Mouse (Mus musculus) liver, adult 2 months (tissue): Measurements from ENCODE around the gene Chrna9. TPM values are rescaled to one million over a fixed set of nuclear protein-coding genes. Genes with fewer than 3 reads are reported as not detected.

Experiments
- DNase-seq: peaks from one replicate; pipeline ENCODE4 v3.0.0-alpha.2; 2011; ENCODE audit warnings: low read depth, low spot score; ENCODE audit errors: extremely low read depth
- H3K27ac ChIP-seq: fragments of 200-500 bp; replicated peaks from 2 replicates; pipeline ENCODE4 v1.5.1; 2012; ENCODE audit warnings: low read depth, mild to moderate bottlenecking, control low read depth, inconsistent platforms, low read length; ENCODE audit not compliant: insufficient read depth
- H3K27me3 ChIP-seq: fragments of 200-500 bp; 2 replicates; pipeline ENCODE4 v1.6.1; 2012; ENCODE audit warnings: mild to moderate bottlenecking, moderate library complexity, low read length, inconsistent platforms; ENCODE audit not compliant: control insufficient read depth, insufficient read depth
- H3K36me3 ChIP-seq: fragments of 200-500 bp; 2 replicates; pipeline ENCODE4 v1.6.1; 2012; ENCODE audit warnings: low read length, inconsistent platforms; ENCODE audit not compliant: control insufficient read depth, insufficient read depth
- H3K4me1 ChIP-seq: fragments of 200-500 bp; 2 replicates; pipeline ENCODE4 v1.6.1; 2011; ENCODE audit warnings: low read length; ENCODE audit not compliant: control insufficient read depth, insufficient read depth
- H3K4me3 ChIP-seq: fragments of 200-500 bp; 2 replicates; pipeline ENCODE4 v1.5.1; 2011; ENCODE audit warnings: low read depth, mild to moderate bottlenecking, control low read depth, low read length, moderate library complexity; ENCODE audit not compliant: insufficient read depth
- H3K79me2 ChIP-seq: fragments of 200-500 bp; 2 replicates; pipeline ENCODE4 v1.6.1; 2012; ENCODE audit warnings: inconsistent platforms, mild to moderate bottlenecking, low read length, moderate library complexity; ENCODE audit not compliant: control insufficient read depth, insufficient read depth
- H3K9ac ChIP-seq: fragments of 200-500 bp; 2 replicates; pipeline ENCODE4 v1.6.1; 2012; ENCODE audit warnings: low read depth, mild to moderate bottlenecking, control low read depth, inconsistent platforms, low read length
- CTCF ChIP-seq: fragments of 200-500 bp; IDR thresholded peaks from 2 replicates; pipeline ENCODE4 v1.5.1; 2011; ENCODE audit warnings: low read depth, low read length, control low read depth
- POLR2A ChIP-seq: fragments of 200-500 bp; IDR thresholded peaks from 2 replicates; pipeline ENCODE4 v1.6.1; 2011; ENCODE audit warnings: low read length, control low read depth; ENCODE audit not compliant: insufficient read depth; ENCODE audit errors: extremely low read depth
- WGBS: fragments of 180-500 bp; shearing (Covaris S2); methylation state at CpG from one replicate; pipeline ENCODE4 v1.1.7; 2018; 5-methylcytosine and 5-hydroxymethylcytosine counted together
- polyA plus RNA-seq: library from polyadenylated mRNA; depleted of rRNA; stranded (reverse); fragments of >200 nt; gene quantifications from 2 replicates; pipeline ENCODE4 v1.2.3, GENCODE M21; 2012
- total RNA-seq: library from RNA; depleted of rRNA; stranded (reverse); fragments of >200 nt; gene quantifications from 2 replicates; pipeline ENCODE4 v1.2.3, GENCODE M21; 2014

Gene Chrna9
- total and polyA plus RNA-seq, 2 experiments = not detected

DNA sequence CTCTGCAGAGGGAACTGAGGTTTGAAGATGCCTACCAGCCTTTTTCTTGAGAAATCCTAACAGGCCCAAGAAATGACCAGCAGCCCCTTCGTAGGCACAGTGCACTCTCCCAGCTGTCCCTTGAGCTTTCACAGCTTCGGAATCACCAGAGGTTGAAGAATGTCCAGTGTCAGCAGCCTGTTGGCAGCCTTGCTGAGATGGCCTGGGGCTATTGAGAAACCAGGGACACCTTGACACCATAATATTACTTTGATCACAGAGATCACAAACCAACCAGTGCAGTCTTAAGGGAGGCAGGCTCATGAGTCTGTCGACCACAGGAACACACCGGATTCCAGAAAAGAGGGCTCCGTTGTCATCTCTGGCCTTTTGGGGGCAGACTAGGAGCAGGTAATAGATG, 66.5 kb downstream of the Chrna9 start:
- TF ChIP-seq CTCF (no peak), POLR2A (no peak)
- Histone ChIP-seq H3K27ac (no peak overlapping the region), H3K4me1 (peaks cover 9% of the 10 kb centered on the region), H3K79me2 (no peaks in the 10 kb centered on the region), H3K4me3 (no peak overlapping the region), H3K27me3 (no peaks in the 10 kb centered on the region), H3K36me3 (no peaks in the 10 kb centered on the region), H3K9ac (no peak overlapping the region)
- peak; percentile 62 for DNase-seq
- 55% methylated on average over 5 of the region's 5 CpGs for WGBS

DNA sequence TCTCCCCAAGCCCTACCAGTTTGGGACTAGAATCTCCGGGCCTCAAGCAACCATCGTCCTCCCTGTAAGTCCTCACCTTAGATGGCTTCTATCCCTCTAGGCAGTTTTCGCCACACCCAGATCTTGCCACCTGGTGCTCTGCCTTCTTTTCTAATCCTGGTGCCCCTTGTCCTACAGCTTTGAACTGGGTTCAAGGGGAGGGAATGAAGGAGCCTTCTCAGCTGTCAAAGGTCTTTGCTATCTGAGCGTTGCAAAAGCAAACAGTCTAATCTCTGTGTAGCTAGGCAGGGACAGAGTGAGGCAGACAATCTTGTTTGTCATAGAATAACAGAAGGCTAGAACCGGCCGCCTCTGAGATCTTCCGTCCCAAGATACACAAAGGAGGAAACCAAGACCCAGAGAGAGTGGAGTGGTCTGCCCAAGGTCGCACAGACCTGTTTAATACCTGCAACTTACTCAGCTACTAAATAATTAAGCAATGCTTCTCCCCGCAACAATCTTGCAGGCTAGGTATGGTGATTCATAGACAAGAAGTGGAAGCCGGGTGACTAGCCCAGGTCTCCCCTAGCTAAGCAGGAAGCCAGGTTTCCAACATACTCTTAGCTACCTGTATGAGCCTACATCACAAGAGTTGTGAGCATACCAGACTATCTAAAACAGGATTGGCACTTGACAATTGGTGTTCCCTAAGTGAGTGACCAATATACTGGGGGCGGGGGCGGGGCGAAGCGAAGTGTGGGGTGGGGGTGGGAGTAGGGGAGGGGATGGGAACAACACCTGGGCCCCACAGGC, 69.6 kb downstream of the Chrna9 start, which contains the start of gene 9130230L23Rik:
Gene 9130230L23Rik (minus strand): TSS at position 152 of the 792 bp plus-strand sequence.
- TF ChIP-seq POLR2A = no peak
- no peak for TF ChIP-seq CTCF
- Histone ChIP-seq H3K4me3 (no peak within 1 kb of the TSS), H3K79me2 (no peaks in the 10 kb centered on the region), H3K27me3 (no peaks in the 10 kb centered on the region), H3K4me1 (peaks cover 9% of the 10 kb centered on the region), H3K36me3 (no peaks in the 10 kb centered on the region), H3K9ac (no peak within 1 kb of the TSS), H3K27ac (no peak within 1 kb of the TSS)
- WGBS = 35% methylated on average over 14 of the region's 14 CpGs
- no peak for DNase-seq

DNA sequence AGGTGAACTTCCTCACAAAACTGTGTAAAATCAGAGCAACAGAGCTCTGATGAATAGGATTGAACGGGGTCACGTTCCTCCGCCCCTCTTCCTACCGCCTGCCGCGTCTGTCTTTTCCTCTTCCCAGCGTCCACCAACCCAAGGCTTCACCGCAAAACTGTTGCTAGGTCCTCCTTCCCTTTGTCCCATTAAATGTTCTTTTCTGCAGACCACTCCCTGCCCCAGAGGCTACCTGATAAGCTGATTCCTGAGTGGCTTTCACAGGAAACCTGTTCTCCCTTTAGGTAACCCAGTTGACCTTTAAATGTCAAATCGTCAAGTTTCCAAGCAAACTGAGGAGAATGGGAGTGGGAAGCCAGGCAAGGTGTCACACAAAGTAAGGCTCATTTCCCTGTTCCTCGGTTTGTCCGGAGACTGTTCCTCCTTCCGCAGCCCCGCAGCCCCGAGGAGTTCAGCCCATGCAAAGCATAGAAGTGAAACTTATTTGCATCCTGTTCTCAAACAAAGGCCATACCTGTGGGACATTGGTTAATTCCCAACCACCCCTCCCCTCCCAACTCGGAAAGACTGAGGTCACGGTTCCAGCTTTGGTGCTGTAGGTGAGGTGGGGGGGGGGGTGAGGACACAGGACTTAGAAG, 70.4 kb downstream of the Chrna9 start:
- Histone ChIP-seq H3K9ac (no peak overlapping the region), H3K36me3 (no peaks in the 10 kb centered on the region), H3K79me2 (no peaks in the 10 kb centered on the region), H3K4me1 (peaks cover 9% of the 10 kb centered on the region), H3K4me3 (no peak overlapping the region), H3K27me3 (no peaks in the 10 kb centered on the region), H3K27ac (no peak overlapping the region)
- WGBS = 15% methylated on average over 16 of the region's 16 CpGs
- no peak for DNase-seq
- TF ChIP-seq POLR2A (no peak), CTCF (no peak)

DNA sequence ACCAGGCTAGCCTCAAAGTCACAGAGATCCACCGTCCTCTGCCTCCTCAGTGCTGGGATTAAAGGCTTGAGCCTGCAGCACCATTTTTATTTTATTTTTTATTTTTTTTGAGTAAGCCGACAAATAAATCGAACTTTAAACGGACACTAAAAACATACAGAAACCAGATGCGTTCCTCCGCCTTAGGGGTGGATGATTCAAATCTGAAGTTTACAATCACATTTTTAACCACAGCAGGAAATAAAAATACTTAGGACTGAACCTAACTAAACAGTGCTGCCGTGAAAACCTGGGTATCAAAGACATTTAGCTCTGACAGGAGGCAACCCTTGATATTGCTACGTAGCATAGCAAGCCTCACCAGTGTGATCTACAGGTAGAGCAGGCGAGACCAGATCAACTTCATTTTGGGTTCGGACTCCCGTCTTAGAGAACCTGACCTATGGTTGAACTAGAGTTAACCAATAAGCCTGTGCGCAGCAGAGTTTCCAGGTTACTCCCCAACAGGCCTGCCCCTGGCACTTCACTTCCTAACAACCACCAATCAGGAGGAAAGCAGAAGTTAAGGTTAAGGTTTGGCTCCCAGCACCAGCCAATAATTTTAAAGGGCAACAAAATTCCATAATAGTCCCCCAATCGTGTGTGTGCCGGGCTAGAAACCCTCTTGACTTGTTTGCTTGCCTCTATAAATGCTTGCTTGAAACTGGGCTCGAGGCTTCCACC, 73.7 kb downstream of the Chrna9 start:
- Histone ChIP-seq H3K4me3 (no peak overlapping the region), H3K9ac (no peak overlapping the region), H3K27me3 (no peaks in the 10 kb centered on the region), H3K79me2 (no peaks in the 10 kb centered on the region), H3K27ac (no peak overlapping the region), H3K4me1 (peaks cover 6% of the 10 kb centered on the region), H3K36me3 (peaks cover 3% of the 10 kb centered on the region; the same call in 1 of the 2 replicates)
- 85% methylated on average over 15 of the region's 15 CpGs for WGBS
- DNase-seq = no peak
- TF ChIP-seq CTCF (no peak), POLR2A (no peak)

DNA sequence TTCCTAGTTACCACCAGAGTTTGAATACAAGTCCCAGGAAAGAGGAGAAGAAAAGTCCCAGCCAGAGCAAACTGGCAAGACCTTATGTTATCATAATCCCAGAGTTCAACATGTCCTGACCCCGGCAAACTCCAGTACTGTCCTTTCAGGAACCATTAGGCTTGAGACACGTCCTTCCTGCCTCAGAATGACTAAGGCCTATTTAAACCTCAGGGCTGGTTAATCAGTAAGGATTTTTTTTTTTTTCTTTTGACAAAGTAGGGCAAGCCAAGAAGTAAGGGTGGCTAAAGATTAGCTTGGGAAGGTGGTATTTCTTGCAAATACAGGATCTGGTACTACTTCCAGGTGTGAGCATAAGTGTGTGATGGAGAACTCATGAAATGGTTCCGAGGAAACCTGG, 79.3 kb downstream of the Chrna9 start:
- DNase-seq = peak; percentile 73
- 33% methylated on average over 3 of the region's 3 CpGs for WGBS
- Histone ChIP-seq H3K36me3 (peaks cover 43% of the 10 kb centered on the region), H3K9ac (no peak overlapping the region), H3K4me3 (no peak overlapping the region), H3K4me1 (peaks cover 7% of the 10 kb centered on the region), H3K27ac (no peak overlapping the region), H3K79me2 (no peaks in the 10 kb centered on the region), H3K27me3 (no peaks in the 10 kb centered on the region)
- no peak for TF ChIP-seq CTCF
- TF ChIP-seq POLR2A = no peak

DNA sequence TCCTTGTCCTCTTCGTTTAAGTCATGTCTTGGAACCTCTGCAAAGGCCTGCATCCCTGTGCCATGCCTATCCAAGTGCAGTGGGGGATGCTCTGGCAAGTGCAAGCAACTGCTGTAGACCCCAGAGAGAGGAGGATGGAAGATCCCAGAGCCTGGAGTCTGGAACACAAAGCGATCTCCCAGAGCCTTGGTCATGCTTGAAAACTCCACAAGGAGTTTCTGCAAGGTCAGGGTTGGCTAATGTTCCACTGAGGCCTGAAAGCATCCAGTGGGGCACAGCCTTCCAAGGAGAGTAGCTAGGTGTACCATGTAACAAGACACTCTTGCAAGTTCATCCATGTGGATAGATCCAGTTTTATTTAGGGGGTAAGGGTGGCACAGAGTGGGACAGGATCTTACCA, 79.7 kb downstream of the Chrna9 start:
- no peak overlapping the region for H3K27ac ChIP-seq
- H3K9ac ChIP-seq = no peak overlapping the region
- 81% methylated on average over 2 of the region's 2 CpGs for WGBS
- H3K4me1 ChIP-seq = peaks cover 7% of the 10 kb centered on the region
- no peak overlapping the region for H3K4me3 ChIP-seq
- DNase-seq = no peak
- no peaks in the 10 kb centered on the region for H3K79me2 ChIP-seq
- TF ChIP-seq POLR2A (no peak), CTCF (no peak)
- no peaks in the 10 kb centered on the region for H3K27me3 ChIP-seq
- peaks cover 48% of the 10 kb centered on the region for H3K36me3 ChIP-seq
